Mouse (Mus musculus): ENCODE results near the gene Accs. TPM values are rescaled to one million over a fixed set of nuclear protein-coding genes. Genes with fewer than 3 reads are reported as not detected.

Gene Accs
- polyA plus RNA-seq, 1 experiment from 2014 or later, result 13.6 TPM

DNA sequence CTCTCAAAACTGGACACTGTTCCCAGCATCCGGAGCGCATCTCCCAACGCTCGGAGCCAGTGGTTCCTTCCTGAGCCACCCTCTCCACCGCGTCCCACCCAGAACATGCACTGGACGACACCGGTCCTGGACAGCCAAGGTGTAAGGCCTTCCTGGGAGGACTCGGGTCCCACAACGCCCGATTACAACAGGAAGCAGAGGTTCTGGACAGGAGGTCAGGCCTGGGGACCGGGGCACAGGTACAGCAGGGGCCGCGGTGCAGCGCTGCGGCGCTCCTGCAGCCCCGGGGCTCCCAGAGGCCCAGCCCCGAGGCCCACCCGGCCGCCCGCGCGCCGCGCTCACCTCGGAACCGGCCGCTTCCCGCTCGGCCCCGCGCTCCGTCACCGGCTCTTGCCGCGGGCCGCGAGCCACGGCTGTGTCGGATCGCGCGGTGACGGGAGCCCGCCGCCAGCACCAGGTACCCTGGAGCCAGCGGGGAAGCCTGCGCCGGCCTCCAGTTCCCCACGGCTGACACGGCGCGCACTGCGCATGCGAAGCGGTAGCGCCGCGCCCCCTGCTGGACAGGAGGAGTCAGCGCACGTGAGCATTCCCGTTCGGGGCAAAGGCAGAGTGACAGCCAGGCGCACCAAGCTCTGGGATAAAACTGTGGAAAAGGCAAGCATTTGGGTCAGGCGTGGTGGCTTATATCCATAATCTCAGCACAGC, 27.5 kb downstream of the Accs start, which contains the start of gene Ext2:
Gene Ext2, minus strand, starts transcription at position 524 of the 705 bp plus-strand sequence.
- in situ Hi-C loops (cut with MboI; ENCODE audit: low pct_unique_long_range_greater_than_20kb), result no loop called here
- DNase-seq (ENCODE audit: low read depth, low spot score) (no peak), ATAC-seq (peak; percentile 91)
- CTCF ChIA-PET, result interaction anchor here (0.9 to 2.5 kb wide), 8 partner anchors 10 to 360 kb away, joined by 3 to 24 read pairs (median 4); partner anchors contain the start of gene Accs
- TF ChIP-seq CTCF (IDR thresholded peaks at IDR 0.05), result peak; percentile 100
- POLR2A ChIA-PET, result no interaction called here
- no peaks in the 10 kb centered on the region for H3K27me3 ChIP-seq

DNA sequence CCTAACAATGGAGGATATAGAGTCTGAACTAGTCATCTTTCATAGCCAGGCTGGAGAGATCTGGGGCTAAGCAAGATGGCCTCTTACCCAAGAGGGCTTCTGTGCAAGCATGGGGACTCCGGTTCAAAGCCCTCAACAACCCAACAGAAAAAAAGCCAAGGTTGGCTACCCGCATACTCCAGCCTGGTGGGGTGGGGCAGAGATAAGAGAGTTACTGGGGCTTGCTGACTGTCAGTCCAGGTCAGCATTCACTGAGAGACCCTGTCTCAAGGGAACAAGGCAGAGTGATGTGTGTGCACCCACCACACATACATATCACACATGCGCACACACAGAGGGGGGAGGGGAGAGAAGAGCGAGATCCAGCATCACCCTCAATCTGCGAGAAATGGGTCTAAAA, 32.0 kb downstream of the Accs start:
- H3K27me3 ChIP-seq, result no peaks in the 10 kb centered on the region
- in situ Hi-C loops (cut with MboI; ENCODE audit: low pct_unique_long_range_greater_than_20kb), result no loop called here
- no peak for TF ChIP-seq CTCF (IDR thresholded peaks at IDR 0.05)
- ATAC-seq (no peak), DNase-seq (ENCODE audit: low read depth, low spot score) (no peak)
- ChIA-PET POLR2A (no interaction called here), CTCF (interaction anchor here (2.0 kb wide), 1 partner anchor 8 kb away, joined by 6 read pairs; no protein-coding TSS in a partner anchor)

DNA sequence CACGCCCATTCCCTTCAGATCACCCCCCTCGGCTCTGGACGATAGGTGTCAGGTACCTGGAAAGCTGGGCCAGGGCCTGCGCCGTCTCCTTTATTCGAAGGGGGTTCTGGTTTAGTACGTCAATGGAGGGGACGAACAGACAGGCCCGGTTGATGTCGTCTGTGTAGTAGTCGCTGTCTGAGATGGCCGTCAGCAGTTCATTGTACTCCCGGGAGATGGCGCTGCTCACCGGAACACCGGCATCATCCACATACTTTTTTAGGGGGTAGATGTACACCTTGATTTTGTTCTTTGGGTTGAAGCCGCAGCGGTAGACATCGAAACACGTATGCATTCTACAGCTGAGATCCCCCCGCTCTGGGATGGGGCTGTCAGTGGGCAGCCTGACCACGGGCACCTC, 36.4 kb downstream of the Accs start:
- no peaks in the 10 kb centered on the region for H3K27me3 ChIP-seq
- ChIA-PET CTCF (interaction anchor here (0.9 to 5.5 kb wide), 2 partner anchors 14 to 362 kb away, joined by 3 to 53 read pairs; no protein-coding TSS in a partner anchor), POLR2A (no interaction called here)
- ATAC-seq (no peak), DNase-seq (ENCODE audit: low read depth, low spot score) (no peak)
- in situ Hi-C loops (cut with MboI; ENCODE audit: low pct_unique_long_range_greater_than_20kb), result no loop called here
- no peak for TF ChIP-seq CTCF (IDR thresholded peaks at IDR 0.05)

DNA sequence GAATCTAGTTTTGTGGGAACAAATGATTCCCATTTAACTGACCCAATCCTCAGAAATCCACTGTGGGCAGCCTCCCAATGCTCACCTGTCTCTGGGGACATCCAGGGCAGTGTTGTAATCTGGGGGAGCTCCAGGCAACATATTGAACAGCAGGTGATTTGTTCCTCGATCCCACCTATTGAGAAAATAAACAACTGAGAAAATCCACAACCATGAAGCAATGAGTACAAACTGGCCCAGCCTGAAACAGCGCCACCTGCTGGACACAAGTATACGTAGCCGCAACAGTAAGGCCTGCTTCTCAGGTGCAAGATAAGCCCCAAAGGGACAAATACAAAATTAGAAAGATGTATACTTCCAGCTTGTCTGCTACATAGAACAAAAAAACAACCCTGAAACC, 37.9 kb downstream of the Accs start:
- in situ Hi-C loops (cut with MboI; ENCODE audit: low pct_unique_long_range_greater_than_20kb), result no loop called here
- peak; percentile 93 for TF ChIP-seq CTCF (IDR thresholded peaks at IDR 0.05)
- no peaks in the 10 kb centered on the region for H3K27me3 ChIP-seq
- no peak for ATAC-seq
- ChIA-PET CTCF (interaction anchor here (1.1 to 5.5 kb wide), 7 partner anchors 11 to 399 kb away, joined by 3 to 53 read pairs (median 17); partner anchors contain the start of gene Ext2), POLR2A (no interaction called here)
- no peak for DNase-seq (ENCODE audit: low read depth, low spot score)

DNA sequence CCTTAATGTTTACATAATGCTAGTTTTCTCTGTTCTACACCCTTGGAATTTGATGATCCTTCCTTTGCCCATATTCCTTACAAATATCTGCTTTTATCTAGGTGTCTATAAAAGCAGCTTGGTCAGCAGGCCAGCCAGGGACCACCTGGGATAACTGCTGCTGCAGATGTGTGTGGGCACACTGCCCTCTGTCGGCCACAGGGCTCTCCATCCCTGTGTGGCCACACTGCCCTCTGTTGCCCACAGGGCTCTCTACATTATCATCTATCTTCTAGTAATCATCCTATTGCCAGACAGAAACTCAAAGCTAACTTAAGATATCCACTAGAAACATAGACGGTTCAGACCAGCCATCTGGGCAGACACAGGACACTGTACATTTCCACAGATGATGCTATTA, 39.8 kb downstream of the Accs start:
- DNase-seq (ENCODE audit: low read depth, low spot score) (no peak), ATAC-seq (no peak)
- peak; percentile 98 for TF ChIP-seq CTCF (IDR thresholded peaks at IDR 0.05)
- no peaks in the 10 kb centered on the region for H3K27me3 ChIP-seq
- ChIA-PET POLR2A (no interaction called here), CTCF (interaction anchor here (0.6 to 5.5 kb wide), 24 partner anchors 9 to 593 kb away, joined by 3 to 53 read pairs (median 4); partner anchors contain the start of gene Ext2)
- in situ Hi-C loops (cut with MboI; ENCODE audit: low pct_unique_long_range_greater_than_20kb), result no loop called here

DNA sequence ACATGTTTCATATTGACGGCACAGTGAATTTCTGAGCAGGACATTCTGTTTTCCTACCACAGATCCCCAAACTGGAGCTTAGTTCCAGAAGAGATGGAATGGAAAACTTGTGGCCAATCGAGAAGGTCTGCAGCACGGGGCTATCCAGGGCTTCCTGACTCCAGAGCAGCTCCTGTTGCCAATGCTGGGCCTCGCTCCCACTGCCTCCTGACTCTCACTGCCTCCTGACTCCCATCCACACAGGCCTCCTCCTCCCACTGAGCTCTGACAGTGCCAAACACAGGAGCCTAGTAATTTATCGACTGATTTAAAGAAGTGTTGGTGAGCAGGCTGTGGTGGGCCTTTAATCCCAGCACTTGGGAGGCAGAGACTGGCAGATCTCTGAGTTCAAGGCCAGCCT, 41.7 kb downstream of the Accs start:
- ChIA-PET CTCF (interaction anchor here (2.8 to 5.5 kb wide), 2 partner anchors 9 to 17 kb away, joined by 12 to 53 read pairs; no protein-coding TSS in a partner anchor), POLR2A (no interaction called here)
- no peak for TF ChIP-seq CTCF (IDR thresholded peaks at IDR 0.05)
- no peak for ATAC-seq
- DNase-seq (ENCODE audit: low read depth, low spot score), result no peak
- in situ Hi-C loops (cut with MboI; ENCODE audit: low pct_unique_long_range_greater_than_20kb), result no loop called here
- no peaks in the 10 kb centered on the region for H3K27me3 ChIP-seq

DNA sequence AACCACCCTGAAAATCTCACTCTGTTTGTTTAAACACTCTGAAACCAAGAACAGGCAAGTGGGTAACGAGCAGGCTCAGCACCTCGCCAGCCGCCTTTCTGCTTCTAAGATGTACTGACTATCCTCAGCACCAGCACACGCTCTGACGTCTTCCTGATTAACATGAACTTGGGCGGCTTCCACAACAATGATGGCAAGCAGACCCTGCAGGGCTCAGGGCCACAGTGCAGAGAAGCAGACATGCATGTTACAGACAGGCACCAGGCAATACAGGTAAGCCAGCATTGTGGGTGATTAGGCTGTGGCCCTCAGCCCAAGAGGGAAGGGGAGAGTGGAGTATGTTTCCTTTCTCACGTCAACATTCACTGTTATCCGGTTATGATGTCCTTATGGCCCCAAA, 42.3 kb downstream of the Accs start:
- ATAC-seq (no peak), DNase-seq (ENCODE audit: low read depth, low spot score) (no peak)
- in situ Hi-C loops (cut with MboI; ENCODE audit: low pct_unique_long_range_greater_than_20kb), result no loop called here
- no peaks in the 10 kb centered on the region for H3K27me3 ChIP-seq
- ChIA-PET CTCF (interaction anchor here (2.8 kb wide), 1 partner anchor 16 kb away, joined by 12 read pairs; no protein-coding TSS in a partner anchor), POLR2A (no interaction called here)
- no peak for TF ChIP-seq CTCF (IDR thresholded peaks at IDR 0.05)

DNA sequence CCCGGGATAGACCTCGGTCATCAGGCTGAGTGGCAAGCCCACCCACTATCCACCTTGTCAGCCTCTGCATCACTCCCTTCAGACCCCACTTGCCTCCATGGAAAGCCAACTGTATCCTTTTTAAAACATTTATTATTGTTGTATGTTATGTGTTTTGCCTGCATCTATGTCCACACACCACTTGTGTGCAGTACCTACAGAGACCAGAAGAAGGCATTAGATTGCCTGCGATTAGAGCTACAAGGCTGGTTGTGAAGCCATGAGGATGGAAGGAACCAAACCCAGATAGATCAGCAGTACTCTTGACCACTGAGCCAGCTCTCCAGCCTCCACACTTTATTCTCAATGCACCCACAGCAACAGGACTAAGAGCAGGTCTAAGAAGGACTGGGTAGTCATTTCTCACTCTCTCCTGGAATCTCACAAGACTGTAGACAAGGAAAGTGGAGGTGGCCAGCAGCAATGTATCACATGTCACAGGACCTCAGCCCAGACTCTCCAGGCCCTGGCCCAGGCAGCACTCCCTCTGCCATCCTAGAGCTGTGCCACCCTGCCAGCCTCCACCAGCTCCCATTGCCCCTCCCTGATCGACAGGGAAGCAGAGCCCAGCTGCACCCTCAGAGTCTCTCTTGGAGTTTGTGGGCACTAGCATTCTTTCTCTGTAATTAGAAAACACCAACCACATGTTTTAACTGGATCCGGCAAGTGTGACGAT, 43.1 kb downstream of the Accs start:
- DNase-seq (ENCODE audit: low read depth, low spot score) (no peak), ATAC-seq (no peak)
- ChIA-PET CTCF (no interaction called here), POLR2A (no interaction called here)
- no peak for TF ChIP-seq CTCF (IDR thresholded peaks at IDR 0.05)
- no peaks in the 10 kb centered on the region for H3K27me3 ChIP-seq
- in situ Hi-C loops (cut with MboI; ENCODE audit: low pct_unique_long_range_greater_than_20kb), result no loop called here

DNA sequence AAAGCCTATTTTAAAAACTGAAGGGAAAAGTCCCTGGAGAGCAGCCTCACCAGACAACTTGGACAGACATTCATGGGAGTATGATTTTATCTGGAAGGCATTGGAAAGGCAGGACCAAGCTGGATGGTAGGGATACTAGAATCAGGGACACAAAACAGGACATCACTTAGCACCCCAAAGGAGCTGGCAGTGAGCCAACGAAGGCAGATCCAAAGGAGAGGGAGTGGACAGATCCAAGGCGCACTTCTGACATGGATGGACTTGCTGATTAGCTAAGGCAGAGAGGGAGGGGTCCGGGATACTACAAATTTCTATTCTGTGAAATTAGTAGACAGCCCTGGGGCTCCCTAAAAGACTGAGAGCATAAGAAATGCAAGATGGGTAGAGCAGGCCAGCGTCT, 44.2 kb downstream of the Accs start:
- ChIA-PET CTCF (interaction anchor here (1.2 to 1.6 kb wide), 2 partner anchors 17 to 31 kb away, joined by 4 read pairs; partner anchors contain the start of gene Ext2), POLR2A (no interaction called here)
- TF ChIP-seq CTCF (IDR thresholded peaks at IDR 0.05), result no peak
- DNase-seq (ENCODE audit: low read depth, low spot score), result no peak
- ATAC-seq, result no peak
- in situ Hi-C loops (cut with MboI; ENCODE audit: low pct_unique_long_range_greater_than_20kb), result no loop called here
- H3K27me3 ChIP-seq, result no peaks in the 10 kb centered on the region

DNA sequence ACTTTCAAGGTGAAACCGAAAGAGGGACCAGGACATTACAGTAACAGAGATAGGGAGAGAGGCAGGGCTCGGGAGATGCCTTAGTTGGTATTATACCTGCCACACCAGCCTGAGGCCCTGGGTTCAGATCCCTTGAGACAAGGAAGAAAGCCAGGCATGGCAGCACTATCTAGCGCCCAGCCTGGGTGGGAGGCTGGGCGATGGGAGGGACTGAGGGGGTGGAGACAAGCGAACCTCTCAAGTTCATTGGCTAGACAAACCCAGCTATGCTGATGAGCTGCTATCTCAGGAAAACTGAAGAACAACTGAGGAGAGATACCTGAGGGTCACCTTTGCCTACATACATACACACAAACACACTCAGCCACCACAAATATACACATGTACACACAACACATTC, 44.7 kb downstream of the Accs start:
- POLR2A ChIA-PET, result no interaction called here
- no peaks in the 10 kb centered on the region for H3K27me3 ChIP-seq
- no peak for ATAC-seq
- in situ Hi-C loops (cut with MboI; ENCODE audit: low pct_unique_long_range_greater_than_20kb), result no loop called here
- no peak for DNase-seq (ENCODE audit: low read depth, low spot score)
- no peak for TF ChIP-seq CTCF (IDR thresholded peaks at IDR 0.05)
- CTCF ChIA-PET, result interaction anchor here (1.2 to 1.6 kb wide), 2 partner anchors 17 to 30 kb away, joined by 4 read pairs; partner anchors contain the start of gene Ext2

DNA sequence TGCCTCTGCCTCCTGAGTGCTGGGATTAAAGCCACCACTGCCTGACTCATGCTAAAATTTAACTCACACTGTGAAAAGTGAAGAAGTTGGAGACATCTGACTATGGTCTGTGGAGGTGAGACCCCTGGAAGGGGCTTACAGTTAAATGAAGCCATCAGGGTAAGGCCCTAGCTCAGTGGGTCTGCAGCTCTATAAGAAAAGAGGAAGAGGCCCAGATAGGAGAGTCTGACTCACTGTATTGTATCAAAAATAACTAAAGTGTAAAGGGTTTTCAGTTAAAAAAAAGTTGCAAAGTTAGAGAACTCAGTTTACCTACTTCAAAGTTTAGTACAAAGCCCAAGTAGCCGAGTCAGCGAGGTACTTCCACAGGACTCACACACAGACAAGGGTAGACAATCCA, 46.8 kb downstream of the Accs start:
- in situ Hi-C loops (cut with MboI; ENCODE audit: low pct_unique_long_range_greater_than_20kb), result no loop called here

More for the DNA sequence above, 46.8 kb downstream of the Accs start:
- DNase-seq (ENCODE audit: low read depth, low spot score), result no peak
- POLR2A ChIA-PET, result no interaction called here
- CTCF ChIA-PET, result no interaction called here
- no peaks in the 10 kb centered on the region for H3K27me3 ChIP-seq
- TF ChIP-seq CTCF (IDR thresholded peaks at IDR 0.05), result no peak
- no peak for ATAC-seq
